Mouse (Mus musculus): ENCODE results near the gene Fgf18. TPM values are rescaled to one million over a fixed set of nuclear protein-coding genes. Genes with fewer than 3 reads are reported as not detected.

The Fgf18 gene
- polyA plus RNA-seq, 2 experiments from 2014 or later = not detected

Other genes with a start within 250 kb of the Fgf18 start
- gene Npm1, start 15.8 kb upstream of the Fgf18 start, polyA plus RNA-seq (2017; shearing (Covaris generic)) = 1,000 to 10,000 TPM; 1,268 to 1,417 TPM
- gene Tlx3, start 56.2 kb upstream of the Fgf18 start, polyA plus RNA-seq (2017; shearing (Covaris generic)) = not detected
- gene Gm12117, start 129.3 kb upstream of the Fgf18 start, polyA plus RNA-seq (2017; shearing (Covaris generic)) = not detected

Measured in CD4-positive, CD25-positive, alpha-beta regulatory T cell, adult 4 months (primary cell).